Mouse (Mus musculus) E14TG2a.4 (cell line): ENCODE data around the gene Fgd2.
A peak's percentile ranks its signal among the peaks of the same experiment; 100 is the strongest.

Source experiments
- H3K27me3 ChIP-seq: 2 replicates; pipeline ENCODE4 v1.6.1; 2014; ENCODE audit warnings: low read length, control low read depth; ENCODE audit not compliant: insufficient read depth
- H3K36me3 ChIP-seq: 2 replicates; pipeline ENCODE4 v1.6.1; 2014; ENCODE audit warnings: low read length, control low read depth; ENCODE audit not compliant: insufficient read depth
- H3K4me1 ChIP-seq: replicated peaks from 2 replicates; pipeline ENCODE4 v1.6.1; 2014; ENCODE audit warnings: low read depth, low read length, control low read depth
- H3K4me3 ChIP-seq: replicated peaks from 2 replicates; pipeline ENCODE4 v1.5.1; 2014; ENCODE audit warnings: mild to moderate bottlenecking, low read length
- H3K9me3 ChIP-seq: 2 replicates; pipeline ENCODE4 v1.6.1; 2014; ENCODE audit warnings: low read length, control low read depth
- CTCF ChIP-seq: conservative IDR thresholded peaks from 2 replicates; pipeline ENCODE4 v1.5.1; 2014; ENCODE audit warnings: low read length
- NANOG ChIP-seq: IDR thresholded peaks from 2 replicates; pipeline ENCODE4 v1.6.1; 2014; ENCODE audit warnings: borderline replicate concordance, low read length, mixed read lengths
- POU5F1 ChIP-seq: IDR thresholded peaks from 2 replicates; pipeline ENCODE4 v1.6.1; 2014; ENCODE audit warnings: low read length, borderline replicate concordance

The Fgd2 gene

DNA sequence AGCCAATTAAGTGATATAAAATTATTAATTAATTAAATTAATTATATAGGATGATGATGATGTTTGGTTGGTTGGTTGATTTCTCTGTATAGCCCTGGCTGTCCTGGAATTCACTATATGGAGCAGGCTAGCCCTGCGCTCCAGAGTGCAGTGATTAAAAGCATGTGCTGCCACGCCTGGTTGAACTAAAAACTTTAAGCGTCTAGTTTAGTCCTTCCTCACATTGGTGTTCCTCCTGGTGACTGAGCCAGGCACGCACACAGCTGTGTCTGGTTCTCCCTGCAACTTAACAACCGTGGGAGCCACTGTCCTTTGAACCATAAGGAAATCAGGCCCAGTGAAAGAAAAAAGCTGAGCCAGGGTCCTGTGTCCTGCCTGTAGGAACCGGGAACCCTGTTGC, 45.4 kb downstream of the Fgd2 start:
- H3K36me3 ChIP-seq = no peaks in the 10 kb centered on the region
- no peak overlapping the region for H3K4me3 ChIP-seq
- H3K27me3 ChIP-seq = peaks cover 83% of the 10 kb centered on the region
- H3K9me3 ChIP-seq = peaks cover 9% of the 10 kb centered on the region; the same call in 1 of the 2 replicates
- TF ChIP-seq POU5F1 = no peak
- TF ChIP-seq NANOG = no peak
- TF ChIP-seq CTCF = no peak
- peaks cover 49% of the 10 kb centered on the region for H3K4me1 ChIP-seq

DNA sequence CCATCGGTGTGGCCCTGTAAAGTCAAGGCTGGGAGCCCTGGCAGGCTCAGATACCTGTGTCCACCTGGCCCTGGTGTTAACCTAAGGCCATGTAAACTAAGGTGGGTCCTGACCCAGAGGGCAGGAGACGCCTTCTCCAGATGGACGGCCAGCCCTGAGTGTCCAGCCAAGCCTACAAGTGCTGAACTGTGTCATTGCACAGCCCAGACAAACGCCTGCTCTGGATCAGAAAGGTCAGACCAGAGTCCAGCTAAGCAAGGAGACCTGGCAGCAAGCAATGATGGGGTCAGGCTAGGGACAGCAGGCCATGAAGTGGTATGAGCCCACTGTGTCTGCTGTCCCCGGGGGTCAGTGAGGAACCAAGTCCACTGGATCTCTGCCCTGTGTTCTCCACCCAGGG, 46.7 kb downstream of the Fgd2 start:
- Histone ChIP-seq H3K4me1 (peaks cover 47% of the 10 kb centered on the region), H3K36me3 (no peaks in the 10 kb centered on the region), H3K4me3 (no peak overlapping the region), H3K27me3 (peaks cover 78% of the 10 kb centered on the region), H3K9me3 (0 out of 2 replicates have a peak, but pooled peaks cover 4% of the 10 kb centered on the region)
- no peak for TF ChIP-seq POU5F1
- no peak for TF ChIP-seq NANOG
- TF ChIP-seq CTCF = no peak

DNA sequence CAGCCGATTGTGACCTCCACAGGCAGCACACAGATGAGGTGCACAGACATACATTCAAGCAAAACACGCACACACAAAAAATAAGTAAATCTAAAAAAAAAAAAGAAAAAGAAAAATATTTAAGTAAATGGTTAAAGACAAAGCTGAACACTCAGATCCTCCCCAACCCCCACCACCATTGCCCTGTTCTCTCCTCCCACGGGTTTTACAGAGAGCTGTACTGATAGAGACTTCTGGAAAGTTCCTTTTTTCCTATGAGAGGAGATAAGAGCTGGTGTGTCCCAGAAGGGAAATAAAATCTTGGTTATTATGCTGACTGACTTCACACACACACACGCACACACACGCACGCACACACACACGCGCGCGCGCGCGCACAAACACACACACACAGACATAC, 47.6 kb downstream of the Fgd2 start:
- peaks cover 74% of the 10 kb centered on the region for H3K27me3 ChIP-seq
- TF ChIP-seq NANOG (no peak), POU5F1 (no peak), CTCF (no peak)
- H3K4me3 ChIP-seq = no peak overlapping the region
- H3K9me3 ChIP-seq = 0 out of 2 replicates have a peak, but pooled peaks cover 4% of the 10 kb centered on the region
- H3K4me1 ChIP-seq = peaks cover 52% of the 10 kb centered on the region
- H3K36me3 ChIP-seq = no peaks in the 10 kb centered on the region

DNA sequence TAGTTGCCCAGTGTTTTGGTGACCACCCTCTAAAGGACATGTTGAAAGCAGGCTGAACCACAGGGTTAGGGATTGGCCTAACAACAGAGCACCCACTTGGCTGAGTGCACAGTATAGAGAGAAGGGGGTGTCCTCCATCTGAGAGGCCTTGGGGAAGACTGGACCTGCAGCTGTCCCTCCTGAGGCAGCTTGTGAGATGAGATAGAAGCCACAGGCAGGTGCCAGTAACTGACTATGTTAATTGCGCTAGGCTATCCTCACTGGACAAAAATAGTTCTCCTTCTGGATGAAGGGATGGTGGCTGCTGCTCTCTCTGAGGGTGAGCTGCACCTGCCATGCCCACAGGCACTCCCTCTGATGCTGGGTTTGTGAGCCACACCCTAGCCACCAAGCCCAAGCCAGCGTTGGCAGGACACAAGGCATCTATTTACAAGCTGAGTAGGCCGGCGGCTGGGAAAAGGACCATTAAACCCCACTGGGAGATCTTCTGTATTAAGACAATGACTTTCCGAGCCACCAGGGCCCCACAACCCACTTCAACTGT, 49.2 kb downstream of the Fgd2 start:
- Histone ChIP-seq H3K9me3 (no peaks in the 10 kb centered on the region), H3K4me1 (peaks cover 40% of the 10 kb centered on the region), H3K27me3 (peaks cover 67% of the 10 kb centered on the region), H3K36me3 (no peaks in the 10 kb centered on the region), H3K4me3 (no peak overlapping the region)
- TF ChIP-seq CTCF (no peak), POU5F1 (no peak), NANOG (no peak)

DNA sequence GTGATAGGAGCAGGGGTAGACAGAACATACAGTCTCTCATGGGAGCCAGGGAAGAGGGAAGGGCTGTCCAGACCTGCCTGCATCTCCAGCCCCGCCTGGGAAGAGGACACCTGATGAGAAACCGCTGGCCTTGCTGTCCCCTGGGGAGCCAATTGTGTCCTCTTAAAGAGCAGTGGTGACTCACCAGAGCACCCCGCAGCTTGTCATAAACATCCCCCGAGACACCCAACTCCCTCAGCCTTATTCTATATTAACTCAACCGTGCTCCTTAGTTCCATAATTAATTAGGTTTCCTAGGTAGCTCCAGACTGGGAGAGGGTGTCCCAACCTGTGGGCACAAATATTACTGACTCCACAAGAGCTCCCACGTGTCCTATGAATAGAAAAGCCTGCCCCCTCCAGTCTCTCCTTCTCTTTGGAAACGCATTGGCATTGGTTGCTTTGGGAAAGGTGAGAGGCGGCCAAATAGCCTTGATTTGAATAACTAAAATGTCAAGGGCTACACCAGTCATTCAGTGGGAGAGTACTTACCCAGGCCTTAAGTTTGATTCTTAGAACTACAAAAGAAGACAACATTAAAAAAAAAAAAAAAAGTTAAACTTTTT, 51.2 kb downstream of the Fgd2 start:
- Histone ChIP-seq H3K9me3 (no peaks in the 10 kb centered on the region), H3K27me3 (peaks cover 72% of the 10 kb centered on the region), H3K36me3 (no peaks in the 10 kb centered on the region), H3K4me3 (no peak overlapping the region), H3K4me1 (peaks cover 38% of the 10 kb centered on the region)
- no peak for TF ChIP-seq POU5F1
- no peak for TF ChIP-seq NANOG
- TF ChIP-seq CTCF = no peak

DNA sequence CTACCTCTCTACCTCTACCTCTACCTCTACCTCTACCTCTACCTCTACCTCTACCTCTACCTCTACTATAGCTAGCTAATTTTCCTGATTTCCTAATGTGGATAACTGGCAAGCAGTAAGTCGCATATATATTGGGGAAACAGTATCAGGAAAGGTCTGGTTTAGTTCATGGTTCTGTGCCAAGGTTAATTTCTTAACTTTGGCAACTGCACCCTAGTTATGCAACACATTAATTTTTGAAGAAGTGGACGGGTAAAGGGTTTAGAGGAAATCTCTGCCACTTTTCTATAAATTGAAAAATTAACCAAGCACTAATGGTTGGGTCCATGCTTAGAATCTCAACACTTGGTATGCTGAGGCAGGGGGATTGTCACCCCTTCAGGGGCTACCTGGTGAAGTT, 53.9 kb downstream of the Fgd2 start:
- no peak for TF ChIP-seq POU5F1
- TF ChIP-seq NANOG = no peak
- no peak for TF ChIP-seq CTCF
- H3K4me1 ChIP-seq = peaks cover 55% of the 10 kb centered on the region

DNA sequence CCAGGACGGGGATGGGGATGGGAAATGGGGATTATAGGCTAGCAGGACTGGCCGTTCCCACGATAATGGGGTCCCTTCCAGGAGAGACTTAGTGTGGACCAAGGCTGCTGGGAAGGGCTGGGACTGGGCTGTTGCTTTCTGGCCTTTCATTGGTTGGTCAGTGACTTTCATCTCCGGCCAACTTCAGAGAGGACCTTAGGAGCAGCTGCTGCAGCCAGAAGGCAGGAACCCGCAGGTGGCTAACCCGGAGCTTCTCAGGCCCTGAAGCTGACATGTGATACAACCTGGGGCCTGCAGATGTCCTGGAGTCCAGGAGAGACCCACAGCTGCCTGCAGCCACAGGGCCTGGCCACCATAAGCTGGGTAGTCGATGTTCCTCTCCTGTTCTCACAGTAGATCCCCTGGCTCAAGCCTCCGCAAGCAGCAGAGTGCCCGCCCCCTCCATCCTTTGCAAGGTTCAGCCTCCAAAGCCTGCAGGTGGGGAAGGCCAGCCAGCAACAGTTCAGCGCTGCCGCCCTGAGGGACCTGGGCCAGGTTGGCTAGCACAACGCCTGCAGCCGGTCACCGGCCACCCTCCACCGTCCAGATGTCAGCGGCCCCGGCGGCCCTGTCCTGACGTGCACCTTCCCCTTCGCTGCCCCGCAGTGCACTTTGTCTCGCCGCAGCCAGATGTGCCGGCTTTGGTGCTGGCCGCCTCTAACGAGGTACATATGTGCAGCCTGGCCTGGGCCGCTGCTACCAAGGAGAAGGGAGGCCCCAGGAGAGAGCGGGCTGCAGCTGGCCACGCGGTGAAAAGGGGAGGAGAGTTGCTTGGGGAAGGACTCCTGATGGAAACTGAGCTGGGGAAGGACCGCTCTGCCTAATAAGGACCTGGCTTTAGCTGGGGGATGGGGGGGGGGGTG, 55.3 kb downstream of the Fgd2 start:
- H3K36me3 ChIP-seq = no peaks in the 10 kb centered on the region
- TF ChIP-seq CTCF (no peak), NANOG (no peak), POU5F1 (no peak)
- H3K27me3 ChIP-seq = peaks cover 49% of the 10 kb centered on the region
- no peaks in the 10 kb centered on the region for H3K9me3 ChIP-seq
- peak overlapping the region; percentile 73 for H3K4me3 ChIP-seq
- H3K4me1 ChIP-seq = peaks cover 63% of the 10 kb centered on the region

More for the DNA sequence above, 53.9 kb downstream of the Fgd2 start:
- Histone ChIP-seq H3K36me3 (no peaks in the 10 kb centered on the region), H3K4me3 (no peak overlapping the region), H3K27me3 (peaks cover 63% of the 10 kb centered on the region), H3K9me3 (no peaks in the 10 kb centered on the region)

DNA sequence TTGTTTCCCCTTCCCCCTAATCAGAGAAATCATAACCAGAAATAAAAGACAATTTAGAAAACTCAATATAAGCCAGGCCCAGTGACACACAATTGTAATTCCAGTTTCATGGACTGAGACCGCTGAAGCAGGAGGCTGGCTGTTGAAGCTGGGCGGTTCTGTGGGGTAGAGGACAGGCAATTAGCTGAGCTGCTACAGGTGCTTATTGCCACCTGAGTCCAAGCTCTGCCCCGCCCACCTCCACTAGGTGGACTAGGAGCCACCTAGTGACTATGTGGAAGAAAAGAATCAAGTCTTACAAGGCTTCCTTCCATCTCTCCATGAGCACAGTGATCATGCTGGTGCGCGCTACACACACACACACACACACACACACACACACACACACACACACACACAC, 56.0 kb downstream of the Fgd2 start:
- Histone ChIP-seq H3K27me3 (peaks cover 44% of the 10 kb centered on the region), H3K9me3 (no peaks in the 10 kb centered on the region), H3K4me1 (peaks cover 62% of the 10 kb centered on the region), H3K4me3 (no peak overlapping the region), H3K36me3 (no peaks in the 10 kb centered on the region)
- TF ChIP-seq CTCF = no peak
- no peak for TF ChIP-seq NANOG
- no peak for TF ChIP-seq POU5F1
